Mouse (Mus musculus): Measurements from ENCODE around the gene Cilp.

Gene Cilp

GRCm38 (mm10) chr9:65293973-65294715, 29.2 kb downstream of the Cilp start, which contains the start of gene Clpx:
TSS of gene Clpx (plus strand) at chr9:65294260.
- DNase-seq (ENCODE audit: low spot score in 2 of 2), result peak; percentile 96 to 97

GRCm38 (mm10) chr9:65294716-65295378, 29.9 kb downstream of the Cilp start:
- no peak for DNase-seq (ENCODE audit: low spot score in 2 of 2)

GRCm38 (mm10) chr9:65297056-65297455, 32.1 kb downstream of the Cilp start:
- DNase-seq (ENCODE audit: low spot score in 2 of 2), result no peak

- no peak for DNase-seq (ENCODE audit: low spot score in 2 of 2)
Measured at GRCm38 (mm10) chr9:65298761-65299160, 33.8 kb downstream of the Cilp start.

GRCm38 (mm10) chr9:65299650-65300049, 34.7 kb downstream of the Cilp start:
- no peak for DNase-seq (ENCODE audit: low spot score in 2 of 2)

GRCm38 (mm10) chr9:65302327-65302983, 37.5 kb downstream of the Cilp start:
- no peak for DNase-seq (ENCODE audit: low spot score in 2 of 2)

GRCm38 (mm10) chr9:65303586-65303985, 38.6 kb downstream of the Cilp start:
- DNase-seq (ENCODE audit: low spot score in 2 of 2), result no peak

GRCm38 (mm10) chr9:65304300-65304699, 39.3 kb downstream of the Cilp start:
- no peak for DNase-seq (ENCODE audit: low spot score in 2 of 2)

- DNase-seq (ENCODE audit: low spot score in 2 of 2), result no peak
Measured at GRCm38 (mm10) chr9:65306672-65307071, 41.7 kb downstream of the Cilp start.

GRCm38 (mm10) chr9:65308011-65308410, 43.0 kb downstream of the Cilp start:
- no peak for DNase-seq (ENCODE audit: low spot score in 2 of 2)

GRCm38 (mm10) chr9:65312669-65313357, 47.8 kb downstream of the Cilp start:
- DNase-seq (ENCODE audit: low spot score in 2 of 2), result no peak

- no peak for DNase-seq (ENCODE audit: low spot score in 2 of 2)
Measured at GRCm38 (mm10) chr9:65313846-65314245, 48.9 kb downstream of the Cilp start.

- DNase-seq (ENCODE audit: low spot score in 2 of 2), result no peak
Measured at GRCm38 (mm10) chr9:65322255-65322900, 57.4 kb downstream of the Cilp start.

- DNase-seq (ENCODE audit: low spot score in 2 of 2), result no peak
Measured at GRCm38 (mm10) chr9:65325971-65326370, 61.0 kb downstream of the Cilp start.

- DNase-seq (ENCODE audit: low spot score in 2 of 2), result no peak
Measured at GRCm38 (mm10) chr9:65327371-65327770, 62.4 kb downstream of the Cilp start.

Data from frontal cortex, postnatal 36 days (tissue).